8 mouse cellular contexts compared by ENCODE assay signal in genomic region chr4:136637563-136638229, GRCm38 (mm10). TPM values are rescaled to one million over a fixed set of nuclear protein-coding genes. Genes with fewer than 3 reads are reported as not detected.
DNase-seq lines count a peak whose midpoint lies in the region.

No protein-coding gene starts in this region.

- peak; percentile 45 for DNase-seq in adrenal gland, postnatal 10 days
- DNase-seq in adrenal gland, adult 8-10 months, result no peak
- DNase-seq in urinary bladder, postnatal 14 days (ENCODE audit: low spot score), result peak; percentile 24
- DNase-seq in urinary bladder, adult 2 months (ENCODE audit: low spot score), result no peak
- peak; percentile 16 to 25 for DNase-seq in heart, postnatal 14 days
- DNase-seq in left cerebral cortex, adult 9 months (ENCODE audit: low spot score in 2 of 2), result peak; percentile 69 to 74
- DNase-seq in naive thymus-derived CD4-positive, alpha-beta T cell, adult 2 months (ENCODE audit: low read depth), result peak; percentile 41
- peak; percentile 46 for DNase-seq in thymus, postnatal 25 days

- intact Hi-C loops in heart, postnatal 14 days (cut with DNase I), result no loop called here

RNA-seq across cellular contexts. Expression of gene Lactbl1, which starts 15.3 kb away (rescaled TPM):
- total RNA-seq in adrenal gland, postnatal 10 days (2021), result not detected
- total RNA-seq in adrenal gland, adult 8-10 months (2022), result not detected
- not detected in 2 replicates for polyA plus RNA-seq in urinary bladder, adult 2 months (2012; rRNA removed)
- not detected for total RNA-seq in heart, postnatal 14 days (2021)

RNA-seq across cellular contexts. Expression of gene Tex46, which starts 27.5 kb away (rescaled TPM):
- total RNA-seq in adrenal gland, postnatal 10 days (2021), result not detected
- not detected for total RNA-seq in adrenal gland, adult 8-10 months (2022)
- not detected in 2 replicates for polyA plus RNA-seq in urinary bladder, adult 2 months (2012; rRNA removed)
- not detected for total RNA-seq in heart, postnatal 14 days (2021)

RNA-seq across cellular contexts. Expression of gene Kdm1a, which starts 35.2 kb away (rescaled TPM):
- 10 to 100 TPM; 40.7 to 52.3 TPM for total RNA-seq in adrenal gland, postnatal 10 days (2021)
- total RNA-seq in adrenal gland, adult 8-10 months (2022), result 10 to 100 TPM; 45.5 to 57.8 (median 49.5) TPM
- polyA plus RNA-seq in urinary bladder, adult 2 months (2012; rRNA removed), result 41.8 and 42.4 TPM in 2 replicates
- 10 to 100 TPM; 33.5 to 37.6 TPM for total RNA-seq in heart, postnatal 14 days (2021)

Comparison
In these comparisons a context has a peak if more than half of its experiments do, and no peak if none do; other contexts are left out.
1. DNase-seq: peak in adrenal gland, postnatal 10 days (single experiment), urinary bladder, postnatal 14 days (single experiment), heart, postnatal 14 days (2 of 2), left cerebral cortex, adult 9 months (2 of 2), naive thymus-derived CD4-positive, alpha-beta T cell, adult 2 months (single experiment) and thymus, postnatal 25 days (single experiment); none in adrenal gland, adult 8-10 months (single experiment) and urinary bladder, adult 2 months (single experiment).